Mouse (Mus musculus) naive thymus-derived CD4-positive, alpha-beta T cell, adult 5 months (primary cell): ENCODE measurements around the gene Hpgd. TPM values are rescaled to one million over a fixed set of nuclear protein-coding genes. Genes with fewer than 3 reads are reported as not detected.

ENCODE experiments used
- polyA plus RNA-seq: library from polyadenylated mRNA; unstranded; fragments of 100-300 nt; shearing (Covaris generic); gene quantifications from one replicate; pipeline ENCODE4 v1.2.1, GENCODE M21; 2017

Hpgd gene
- polyA plus RNA-seq = not detected

GRCm38 (mm10) chr8:56294373-56294877 is at the start of gene Hpgd:
TSS of gene Hpgd (plus strand) at chr8:56294585.

